19 mouse cellular contexts compared by ENCODE assay signal in the genomic region with DNA sequence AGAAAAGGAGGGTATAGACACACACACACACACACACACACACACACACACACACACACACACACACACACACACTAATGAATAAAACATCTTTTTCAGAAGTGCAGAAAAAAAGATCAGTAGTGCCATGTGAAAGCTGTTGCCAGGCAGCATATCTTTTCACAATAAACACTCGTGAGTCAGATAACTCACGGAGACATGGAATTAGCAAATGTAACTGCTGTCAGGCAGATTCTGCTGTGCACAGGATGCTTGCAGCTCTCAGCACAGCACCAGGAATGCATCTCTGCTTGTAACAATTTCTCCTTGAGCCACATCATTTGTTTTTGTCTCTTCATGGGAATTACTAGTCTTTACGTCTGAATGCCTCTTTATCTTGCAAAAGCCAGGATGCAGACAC.
DNase-seq lines count a peak whose midpoint lies in the region; ATAC-seq and TF ChIP-seq lines count a peak whose summit lies in the region.
"Had no signal": no experiment of that assay in that cellular context is flagged by ENCODE, and none has a peak within 500 bp of the region (broad histone marks: within the 10 kb centered on the region; RNA-seq: fewer than 3 reads in every experiment).

No protein-coding gene starts in this region.

- H3K9me3 ChIP-seq in forebrain, embryonic 13.5 days (replicated peaks): no peaks in the 10 kb centered on the region
- no peaks in the 10 kb centered on the region for H3K9me3 ChIP-seq in forebrain, embryonic 12.5 days
- H3K9me3 ChIP-seq in midbrain, embryonic 14.5 days (ENCODE audit: control insufficient read depth, low read length): no peaks in the 10 kb centered on the region
- no peaks in the 10 kb centered on the region for H3K9me3 ChIP-seq in midbrain, embryonic 11.5 days (ENCODE audit: control insufficient read depth, low read length)
- H3K9me3 ChIP-seq in hindbrain, postnatal 0 days (ENCODE audit: low read length): no peaks in the 10 kb centered on the region
- H3K9me3 ChIP-seq in embryonic facial prominence, embryonic 10.5 days: no peaks in the 10 kb centered on the region
- H3K9me3 ChIP-seq: heart, embryonic 10.5 days had no signal

- no peak for TF ChIP-seq CTCF in brain, embryonic 14.5 days (IDR thresholded peaks at IDR 0.05; ENCODE audit: borderline replicate concordance, extremely low read depth, insufficient read depth, insufficient read length)
- no peak for TF ChIP-seq CTCF in hindbrain, postnatal 0 days (IDR thresholded peaks at IDR 0.05; ENCODE audit: low read depth)
- TF ChIP-seq CTCF in heart, adult 2 months (IDR thresholded peaks at IDR 0.05): no peak

- H3K36me3 ChIP-seq in forebrain, embryonic 13.5 days (ENCODE audit: poor library complexity, severe bottlenecking): no peaks in the 10 kb centered on the region
- no peaks in the 10 kb centered on the region for H3K36me3 ChIP-seq in forebrain, embryonic 12.5 days (replicated peaks)
- no peaks in the 10 kb centered on the region for H3K36me3 ChIP-seq in midbrain, embryonic 14.5 days (ENCODE audit: control insufficient read depth, insufficient read depth, low read length)
- no peaks in the 10 kb centered on the region for H3K36me3 ChIP-seq in midbrain, embryonic 11.5 days (ENCODE audit: control insufficient read depth, insufficient read depth, low read length)
- H3K36me3 ChIP-seq in hindbrain, postnatal 0 days (ENCODE audit: insufficient read depth, low read length): no peaks in the 10 kb centered on the region
- no peaks in the 10 kb centered on the region for H3K36me3 ChIP-seq in embryonic facial prominence, embryonic 10.5 days (replicated peaks)
- H3K36me3 ChIP-seq in heart, adult 2 months (ENCODE audit: control insufficient read depth, insufficient read depth, low read length): no peaks in the 10 kb centered on the region
- H3K36me3 ChIP-seq: heart, embryonic 10.5 days had no signal

- intact Hi-C loops in heart, adult 2 months (cut with DNase I): no loop called here

- TF ChIP-seq EP300 in heart, adult 2 months (IDR thresholded peaks at IDR 0.05; ENCODE audit: insufficient read depth, low read depth, low read length): no peak

- ATAC-seq in forebrain, embryonic 13.5 days: peak; percentile 55
- ATAC-seq in forebrain, embryonic 12.5 days (ENCODE audit: low FRiP score): no peak
- no peak for ATAC-seq in midbrain, embryonic 14.5 days (ENCODE audit: low FRiP score, low TSS enrichment)
- ATAC-seq in midbrain, embryonic 11.5 days (ENCODE audit: low FRiP score): no peak
- ATAC-seq in hindbrain, postnatal 0 days: peak; percentile 56; the same call in 1 of the 2 replicates

- H3K4me1 ChIP-seq in forebrain, embryonic 13.5 days: peaks cover 5% of the 10 kb centered on the region; the same call in 1 of the 2 replicates
- peaks cover 9% of the 10 kb centered on the region for H3K4me1 ChIP-seq in forebrain, embryonic 12.5 days
- no peaks in the 10 kb centered on the region for H3K4me1 ChIP-seq in midbrain, embryonic 14.5 days (ENCODE audit: control insufficient read depth, insufficient read depth, low read length)
- peaks cover 2% of the 10 kb centered on the region; the same call in 1 of the 2 replicates for H3K4me1 ChIP-seq in midbrain, embryonic 11.5 days (ENCODE audit: control insufficient read depth, insufficient read depth, low read length)
- no peaks in the 10 kb centered on the region for H3K4me1 ChIP-seq in hindbrain, postnatal 0 days (ENCODE audit: insufficient read depth, low read length)
- H3K4me1 ChIP-seq in embryonic facial prominence, embryonic 10.5 days: no peaks in the 10 kb centered on the region
- no peaks in the 10 kb centered on the region for H3K4me1 ChIP-seq in heart, adult 2 months (ENCODE audit: control insufficient read depth, insufficient read depth, low read length)
- H3K4me1 ChIP-seq: heart, embryonic 10.5 days had no signal

- WGBS in forebrain, embryonic 13.5 days: 26% methylated on average over 3 of the region's 3 CpGs
- WGBS in forebrain, embryonic 12.5 days: 36% methylated on average over 3 of the region's 3 CpGs
- 5% methylated on average over 3 of the region's 3 CpGs for WGBS in midbrain, embryonic 14.5 days
- WGBS in midbrain, embryonic 11.5 days: 36% methylated on average over 3 of the region's 3 CpGs
- WGBS in hindbrain, postnatal 0 days: 14% methylated on average over 3 of the region's 3 CpGs
- WGBS in embryonic facial prominence, embryonic 10.5 days: 48% methylated on average over 3 of the region's 3 CpGs
- WGBS in heart, adult 2 months: 17% methylated on average over 3 of the region's 3 CpGs

- no peak for TF ChIP-seq POLR2A in brain, embryonic 14.5 days (IDR thresholded peaks at IDR 0.05; ENCODE audit: borderline replicate concordance, extremely low read depth, insufficient read depth, insufficient read length, poor library complexity, severe bottlenecking)
- no peak for TF ChIP-seq POLR2A in heart, adult 2 months (IDR thresholded peaks at IDR 0.05; ENCODE audit: insufficient read depth, low read depth, low read length)

- no peak overlapping the region for H3K9ac ChIP-seq in forebrain, embryonic 13.5 days
- H3K9ac ChIP-seq in forebrain, embryonic 12.5 days: no peak overlapping the region
- no peak overlapping the region for H3K9ac ChIP-seq in midbrain, embryonic 14.5 days (replicated peaks; ENCODE audit: low read length)
- H3K9ac ChIP-seq in midbrain, embryonic 11.5 days (ENCODE audit: low read length): no peak overlapping the region
- H3K9ac ChIP-seq in hindbrain, postnatal 0 days (replicated peaks; ENCODE audit: low read length): no peak overlapping the region
- H3K9ac ChIP-seq in heart, adult 2 months (ENCODE audit: low read depth, low read length): no peak overlapping the region

- H3K27ac ChIP-seq in forebrain, embryonic 13.5 days: no peak overlapping the region
- no peak overlapping the region for H3K27ac ChIP-seq in forebrain, embryonic 12.5 days
- H3K27ac ChIP-seq in midbrain, embryonic 14.5 days (replicated peaks; ENCODE audit: low read depth, low read length): no peak overlapping the region
- H3K27ac ChIP-seq in midbrain, embryonic 11.5 days (ENCODE audit: low read depth, low read length): no peak overlapping the region
- no peak overlapping the region for H3K27ac ChIP-seq in hindbrain, postnatal 0 days
- no peak overlapping the region for H3K27ac ChIP-seq in embryonic facial prominence, embryonic 10.5 days (replicated peaks)
- H3K27ac ChIP-seq in heart, adult 2 months: no peak overlapping the region
- H3K27ac ChIP-seq: heart, embryonic 10.5 days; macrophage had no signal

- peak; percentile 57 for DNase-seq in midbrain, embryonic 14.5 days
- DNase-seq in midbrain, embryonic 11.5 days (ENCODE audit: low spot score, missing footprints): no peak
- peak; percentile 74 for DNase-seq in brain, embryonic 14.5 days (ENCODE audit: low read depth)
- DNase-seq in hindbrain, postnatal 0 days (ENCODE audit: low spot score): peak; percentile 56
- DNase-seq in embryonic facial prominence, embryonic 10.5 days (ENCODE audit: low spot score): no peak
- DNase-seq in heart, adult 2 months: no peak
- DNase-seq: adrenal gland, postnatal 10 days; cerebellum, adult 9-10 months; embryo, embryonic 11 days; gastrocnemius, postnatal 10 days; heart, postnatal 14 days; liver; lung, adult 2 months; spleen, adult 18-20 months; thymus, adult 18-20 months had no signal

- no peak overlapping the region for H3K4me3 ChIP-seq in forebrain, embryonic 13.5 days
- no peak overlapping the region for H3K4me3 ChIP-seq in forebrain, embryonic 12.5 days (replicated peaks)
- no peak overlapping the region for H3K4me3 ChIP-seq in midbrain, embryonic 14.5 days (replicated peaks; ENCODE audit: low read depth, low read length)
- H3K4me3 ChIP-seq in midbrain, embryonic 11.5 days (ENCODE audit: low read depth, low read length): no peak overlapping the region
- no peak overlapping the region for H3K4me3 ChIP-seq in hindbrain, postnatal 0 days (ENCODE audit: low read length)
- no peak overlapping the region for H3K4me3 ChIP-seq in embryonic facial prominence, embryonic 10.5 days
- H3K4me3 ChIP-seq in heart, adult 2 months: no peak overlapping the region
- H3K4me3 ChIP-seq: heart, embryonic 10.5 days had no signal

- no peaks in the 10 kb centered on the region for H3K79me2 ChIP-seq in heart, adult 2 months (replicated peaks; ENCODE audit: control insufficient read depth, insufficient read depth, low read length)

- no peak overlapping the region for H3K4me2 ChIP-seq in forebrain, embryonic 13.5 days
- H3K4me2 ChIP-seq in forebrain, embryonic 12.5 days: no peak overlapping the region
- no peak overlapping the region for H3K4me2 ChIP-seq in midbrain, embryonic 14.5 days (ENCODE audit: low read length)
- H3K4me2 ChIP-seq in midbrain, embryonic 11.5 days: no peak overlapping the region
- H3K4me2 ChIP-seq in hindbrain, postnatal 0 days (ENCODE audit: low read depth, low read length): no peak overlapping the region

- no peaks in the 10 kb centered on the region for H3K27me3 ChIP-seq in forebrain, embryonic 13.5 days
- H3K27me3 ChIP-seq in forebrain, embryonic 12.5 days: no peaks in the 10 kb centered on the region
- no peaks in the 10 kb centered on the region for H3K27me3 ChIP-seq in midbrain, embryonic 14.5 days (ENCODE audit: control insufficient read depth, insufficient read depth, low read length)
- H3K27me3 ChIP-seq in midbrain, embryonic 11.5 days (ENCODE audit: control insufficient read depth, insufficient read depth, low read length): no peaks in the 10 kb centered on the region
- H3K27me3 ChIP-seq in hindbrain, postnatal 0 days (ENCODE audit: insufficient read depth, low read length): no peaks in the 10 kb centered on the region
- no peaks in the 10 kb centered on the region for H3K27me3 ChIP-seq in embryonic facial prominence, embryonic 10.5 days (replicated peaks; ENCODE audit: low read depth, poor library complexity, severe bottlenecking)
- no peaks in the 10 kb centered on the region for H3K27me3 ChIP-seq in heart, adult 2 months (ENCODE audit: control insufficient read depth, insufficient read depth, low read length)

Comparison
In these comparisons a context has a peak if more than half of its experiments do, and no peak if none do; other contexts are left out.
1. ATAC-seq: peak in forebrain, embryonic 13.5 days (single experiment) and hindbrain, postnatal 0 days (single experiment); none in forebrain, embryonic 12.5 days (single experiment), midbrain, embryonic 14.5 days (single experiment) and midbrain, embryonic 11.5 days (single experiment).
2. DNase-seq: peak in midbrain, embryonic 14.5 days (single experiment), brain, embryonic 14.5 days (single experiment) and hindbrain, postnatal 0 days (single experiment); none in midbrain, embryonic 11.5 days (single experiment), embryonic facial prominence, embryonic 10.5 days (single experiment) and heart, adult 2 months (0 of 2).